In the genomic region with DNA sequence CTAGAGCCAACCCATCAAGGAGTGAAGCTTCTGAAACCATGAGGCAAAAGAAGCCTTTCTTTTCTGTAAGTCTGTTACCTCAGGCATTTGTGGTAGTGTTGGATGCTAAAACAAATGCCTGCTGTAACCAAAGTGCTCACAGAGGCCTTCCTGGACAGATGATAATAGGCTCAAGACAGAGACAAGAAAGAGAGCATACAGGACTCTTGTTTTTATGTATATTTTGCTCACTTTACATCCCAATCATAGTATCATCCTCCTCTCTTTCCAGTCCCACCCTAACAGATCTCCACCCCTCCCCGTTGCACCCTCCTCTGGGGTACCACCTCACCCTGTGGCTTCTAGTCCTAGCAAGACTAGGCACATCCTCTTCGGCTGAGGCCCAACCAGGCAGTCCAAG, we compare ENCODE assay signal across 22 mouse cellular contexts.
DNase-seq lines count a peak whose midpoint lies in the region; TF ChIP-seq lines count a peak whose summit lies in the region.
"Had no signal": no experiment of that assay in that cellular context is flagged by ENCODE, and none has a peak within 500 bp of the region (broad histone marks: within the 10 kb centered on the region; RNA-seq: fewer than 3 reads in every experiment).

No protein-coding gene starts in this region.

- 0 out of 2 replicates have a peak, but pooled peaks have one; percentile 43 for TF ChIP-seq EP300 in ES-Bruce4 (IDR thresholded peaks at IDR 0.05; ENCODE audit: insufficient read depth, low read depth, low read length)

- no peaks in the 10 kb centered on the region for H3K27me3 ChIP-seq in ES-Bruce4 (ENCODE audit: control insufficient read depth, insufficient read depth, low read length, poor library complexity, severe bottlenecking)
- H3K27me3 ChIP-seq: CH12.LX; embryonic facial prominence, embryonic 13.5 days; embryonic facial prominence, embryonic 15.5 days; forebrain, embryonic 12.5 days had no signal

- no peak overlapping the region for H3K4me3 ChIP-seq in ES-Bruce4 (ENCODE audit: low read depth, low read length)
- H3K4me3 ChIP-seq in ES-E14 (ENCODE audit: insufficient read depth in 1 of 2, low read depth in 1 of 2, low read length in 2 of 2, poor library complexity in 1 of 2, severe bottlenecking in 1 of 2) = no peak overlapping the region
- H3K4me3 ChIP-seq: embryonic facial prominence, embryonic 13.5 days; embryonic facial prominence, embryonic 15.5 days; erythroblast, embryonic 14.5 days; forebrain, embryonic 10.5 days; forebrain, embryonic 12.5 days had no signal

- DNase-seq in ES-E14 (ENCODE audit: low read depth, low spot score) (peak; percentile 19), ZHBTc4 (ENCODE audit: low read depth, low spot score) (peak; percentile 58)
- no peak for DNase-seq in thymus, postnatal 36 days
- DNase-seq in lung, postnatal 10 days = no peak
- DNase-seq: adrenal gland, adult 2 months; adrenal gland, postnatal 10 days; adrenal gland, postnatal 25 days; B cell, adult 2 months; cerebellum, adult 11 months; cerebellum, adult 18-20 months; cerebellum, adult 8-10 months; cerebellum, adult 9-11 months; cerebellum, postnatal 14 days; cerebellum, postnatal 36 days; embryo, embryonic 11 days had no signal

- no peak overlapping the region for H3K9ac ChIP-seq in ES-Bruce4 (ENCODE audit: low read depth, poor library complexity, severe bottlenecking)
- no peak overlapping the region for H3K9ac ChIP-seq in ES-E14 (ENCODE audit: insufficient read depth, low read depth, low read length, poor library complexity, severe bottlenecking)
- H3K9ac ChIP-seq: embryonic facial prominence, embryonic 13.5 days; embryonic facial prominence, embryonic 15.5 days; forebrain, embryonic 12.5 days had no signal

- no peak overlapping the region for H3K27ac ChIP-seq in ES-Bruce4 (ENCODE audit: insufficient read depth, low read length)
- H3K27ac ChIP-seq in ES-E14 (ENCODE audit: insufficient read depth, low read depth, low read length, poor library complexity, severe bottlenecking) = no peak overlapping the region
- H3K27ac ChIP-seq: embryonic facial prominence, embryonic 13.5 days; embryonic facial prominence, embryonic 15.5 days; forebrain, embryonic 10.5 days; forebrain, embryonic 12.5 days had no signal

- H3K9me3 ChIP-seq in ES-Bruce4 (replicated peaks; ENCODE audit: control insufficient read depth, insufficient read depth, low read length, poor library complexity, severe bottlenecking) (no peaks in the 10 kb centered on the region), ES-E14 (ENCODE audit: control insufficient read depth, insufficient read depth, low read depth, low read length) (no peaks in the 10 kb centered on the region)
- H3K9me3 ChIP-seq: embryonic facial prominence, embryonic 13.5 days; embryonic facial prominence, embryonic 15.5 days; forebrain, embryonic 10.5 days; forebrain, embryonic 12.5 days had no signal

- no peaks in the 10 kb centered on the region for H3K4me1 ChIP-seq in ES-Bruce4 (ENCODE audit: control insufficient read depth, insufficient read depth, low read length)
- peaks cover 0 to 4% of the 10 kb centered on the region in 2 experiments; a peak in 1 of 4 replicates for H3K4me1 ChIP-seq in ES-E14 (ENCODE audit: control insufficient read depth in 2 of 2, insufficient read depth in 2 of 2, low read length in 2 of 2, poor library complexity in 1 of 2)
- H3K4me1 ChIP-seq: embryonic facial prominence, embryonic 15.5 days; forebrain, embryonic 10.5 days; forebrain, embryonic 12.5 days had no signal

- no peaks in the 10 kb centered on the region for H3K36me3 ChIP-seq in ES-Bruce4 (ENCODE audit: control insufficient read depth, insufficient read depth, low read length, poor library complexity, severe bottlenecking)
- H3K36me3 ChIP-seq in ES-E14 (ENCODE audit: control insufficient read depth, insufficient read depth, low read length, poor library complexity, severe bottlenecking) = no peaks in the 10 kb centered on the region
- H3K36me3 ChIP-seq: embryonic facial prominence, embryonic 13.5 days; embryonic facial prominence, embryonic 15.5 days; forebrain, embryonic 10.5 days; forebrain, embryonic 12.5 days had no signal

- in situ Hi-C loops in ES-E14 (cut with MboI; ENCODE audit: low sequenced_read_pairs in 2 of 2, unreplicated experiment in 2 of 2) = no loop called here

- TF ChIP-seq CTCF in ES-Bruce4 (IDR thresholded peaks at IDR 0.05; ENCODE audit: low read depth, low read length) = no peak

- no peak for TF ChIP-seq POLR2A in ES-Bruce4 (IDR thresholded peaks at IDR 0.05; ENCODE audit: insufficient read depth, low read length)

TF ChIP-seq in ES-E14, 5 proteins besides CTCF, POLR2A, EP300 and RAD21:
- TF ChIP-seq ZNF384 (IDR thresholded peaks at IDR 0.05; ENCODE audit: low read depth, low read length) (no peak), ZC3H11A (IDR thresholded peaks at IDR 0.05; ENCODE audit: borderline replicate concordance, low read depth, low read length) (no peak), MAFK (IDR thresholded peaks at IDR 0.05; ENCODE audit: insufficient read depth, low read depth, low read length) (no peak), CHD2 (IDR thresholded peaks at IDR 0.05; ENCODE audit: low read depth, low read length) (no peak), HCFC1 (IDR thresholded peaks at IDR 0.05; ENCODE audit: borderline replicate concordance, insufficient read depth, low read length) (no peak)

Comparison
In these comparisons a context has a peak if more than half of its experiments do, and no peak if none do; other contexts are left out.
1. DNase-seq: peak in ES-E14 (single experiment) and ZHBTc4 (single experiment); none in thymus, postnatal 36 days (0 of 2) and lung, postnatal 10 days (single experiment).